Mouse (Mus musculus) forebrain, embryonic 10.5 days (tissue): Measurements from ENCODE around the gene Uba1. TPM values are rescaled to one million over a fixed set of nuclear protein-coding genes. Genes with fewer than 3 reads are reported as not detected.

ENCODE experiments used
- polyA plus RNA-seq: library from polyadenylated mRNA; unstranded; fragments of >200 nt; fragmentation: Nextera tagmentation; extraction: Ambion mirVana; gene quantifications from 2 replicates; pipeline ENCODE4 v1.2.1, GENCODE M21; 2016

Uba1 gene
- polyA plus RNA-seq, 1 experiment from 2014 or later = 251 TPM

Other genes with a start within 250 kb of the Uba1 start
- 11.3 and 12.1 TPM in 2 replicates for gene Jade3, start 232.6 kb upstream of the Uba1 start, polyA plus RNA-seq
- gene Rgn, start 108.5 kb upstream of the Uba1 start, polyA plus RNA-seq = 0.16 and 0.17 TPM in 2 replicates
- 110 and 111 TPM in 2 replicates for gene Rbm10, start 40.8 kb upstream of the Uba1 start, polyA plus RNA-seq
- 173 and 180 TPM in 2 replicates for gene Ndufb11, start 40.7 kb upstream of the Uba1 start, polyA plus RNA-seq
- 109 and 113 TPM in 2 replicates for gene Cdk16, start 29.6 kb downstream of the Uba1 start, polyA plus RNA-seq
- 51.7 and 54.1 TPM in 2 replicates for gene Usp11, start 45.6 kb downstream of the Uba1 start, polyA plus RNA-seq
- gene Araf, start 139.5 kb downstream of the Uba1 start, polyA plus RNA-seq = 91.9 and 96.6 TPM in 2 replicates
- 7.4 and 7.9 TPM in 2 replicates for gene Timp1, start 211.8 kb downstream of the Uba1 start, polyA plus RNA-seq